Mouse (Mus musculus) heart, embryonic 16.5 days (tissue): ENCODE data around the gene Chst4. TPM values are rescaled to one million over a fixed set of nuclear protein-coding genes. Genes with fewer than 3 reads are reported as not detected.

Source experiments
- ATAC-seq: fragments of 200-750 bp; cut with Nextera tagmentation; replicated peaks from 2 replicates; pipeline ENCODE4 v1.8.0; 2017; ENCODE audit warnings: moderate number of reproducible peaks; ENCODE audit not compliant: insufficient read depth, low FRiP score; ENCODE audit errors: extremely low read depth
- H3K27ac ChIP-seq: fragments of 300-500 bp; sonication (generic); 2 replicates; pipeline ENCODE4 v1.5.1; 2014; ENCODE audit warnings: mild to moderate bottlenecking, low read length, control low read depth, moderate library complexity
- H3K27me3 ChIP-seq: fragments of 300-500 bp; sonication (generic); 2 replicates; pipeline ENCODE4 v1.6.1; 2014; ENCODE audit warnings: low read length, mixed read lengths; ENCODE audit not compliant: control insufficient read depth, insufficient read depth
- H3K36me3 ChIP-seq: fragments of 300-500 bp; sonication (generic); 2 replicates; pipeline ENCODE4 v1.6.1; 2014; ENCODE audit not compliant: control insufficient read depth, insufficient read depth
- H3K4me1 ChIP-seq: fragments of 300-500 bp; sonication (generic); 2 replicates; pipeline ENCODE4 v1.6.1; 2014; ENCODE audit warnings: low read length, mixed read lengths; ENCODE audit not compliant: control insufficient read depth, insufficient read depth
- H3K4me2 ChIP-seq: fragments of 300-500 bp; sonication (generic); 2 replicates; pipeline ENCODE4 v1.6.1; 2014; ENCODE audit warnings: low read depth, mild to moderate bottlenecking, control low read depth, low read length
- H3K4me3 ChIP-seq: fragments of 300-500 bp; sonication (generic); 2 replicates; pipeline ENCODE4 v1.5.1; 2014; ENCODE audit warnings: mild to moderate bottlenecking, control low read depth, low read length
- H3K9ac ChIP-seq: fragments of 300-500 bp; sonication (generic); 2 replicates; pipeline ENCODE4 v1.6.1; 2014; ENCODE audit warnings: low read length, control low read depth
- H3K9me3 ChIP-seq: fragments of 300-500 bp; sonication (generic); replicated peaks from 2 replicates; pipeline ENCODE4 v1.6.1; 2016; ENCODE audit warnings: low read length; ENCODE audit not compliant: control insufficient read depth
- WGBS: fragments of 180-500 bp; shearing (Covaris S2); extraction: QIAGEN DNeasy Blood & Tissue Kit; methylation state at CpG from one replicate; pipeline ENCODE4 v1.1.7; 2014; 5-methylcytosine and 5-hydroxymethylcytosine counted together
- polyA plus RNA-seq: library from polyadenylated mRNA; unstranded; fragments of >200 nt; fragmentation: Nextera tagmentation; extraction: Ambion mirVana; gene quantifications from 2 replicates; pipeline ENCODE4 v1.2.1, GENCODE M21; 2015

The Chst4 gene
- polyA plus RNA-seq, 1 experiment from 2014 or later, result 2.1 TPM

DNA sequence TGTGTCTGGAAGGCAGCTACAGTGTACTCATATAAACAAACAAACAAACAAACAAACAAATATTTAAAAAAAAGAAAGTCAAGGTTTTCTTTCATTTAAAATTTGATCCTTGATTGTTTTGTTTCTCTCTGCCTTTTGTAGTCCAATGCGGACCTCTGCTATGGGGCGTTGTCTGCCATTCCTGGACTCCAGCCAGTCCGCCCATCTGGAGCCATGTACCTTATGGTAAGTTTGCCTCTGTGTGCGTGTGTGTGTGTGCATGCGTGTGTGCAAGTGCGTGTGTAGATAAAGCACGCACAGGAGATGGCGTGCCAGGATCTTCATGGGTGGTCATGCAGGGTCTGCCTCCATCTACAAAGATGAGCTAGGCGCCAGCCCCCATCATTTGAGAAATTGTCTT lies 42.2 kb downstream of the Chst4 start:
- Histone ChIP-seq H3K27me3 (no peaks in the 10 kb centered on the region), H3K27ac (no peak overlapping the region), H3K9ac (no peak overlapping the region), H3K4me3 (no peak overlapping the region), H3K4me1 (no peaks in the 10 kb centered on the region), H3K36me3 (no peaks in the 10 kb centered on the region), H3K9me3 (no peaks in the 10 kb centered on the region), H3K4me2 (no peak overlapping the region)
- WGBS, result 87% methylated on average over 9 of the region's 9 CpGs
- no peak for ATAC-seq

DNA sequence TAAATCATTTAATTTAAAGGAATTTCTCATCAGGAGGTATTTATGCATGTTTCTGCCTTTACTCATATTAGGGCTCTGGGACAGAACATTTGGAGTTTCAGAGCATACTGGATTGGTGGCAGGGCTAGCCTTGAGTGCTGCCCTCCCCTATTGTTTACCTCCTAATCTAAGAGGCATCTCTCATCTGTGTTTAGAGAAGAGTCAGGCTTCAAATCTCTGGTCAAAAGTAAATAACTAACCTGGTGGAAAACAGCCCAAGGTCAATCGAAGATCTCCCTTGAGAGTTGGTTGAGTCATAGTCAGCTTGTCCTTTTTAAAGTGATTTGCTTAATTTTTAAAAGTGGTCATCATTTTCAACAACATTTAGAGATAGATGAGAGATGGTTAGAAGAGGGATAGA lies 46.6 kb downstream of the Chst4 start:
- H3K27me3 ChIP-seq, result no peaks in the 10 kb centered on the region
- no peaks in the 10 kb centered on the region for H3K36me3 ChIP-seq
- 79% methylated on average over 1 of the region's 1 CpGs for WGBS
- H3K9me3 ChIP-seq, result no peaks in the 10 kb centered on the region
- H3K4me3 ChIP-seq, result no peak overlapping the region
- H3K4me1 ChIP-seq, result no peaks in the 10 kb centered on the region
- no peak overlapping the region for H3K9ac ChIP-seq
- H3K4me2 ChIP-seq, result no peak overlapping the region
- no peak for ATAC-seq
- H3K27ac ChIP-seq, result no peak overlapping the region

DNA sequence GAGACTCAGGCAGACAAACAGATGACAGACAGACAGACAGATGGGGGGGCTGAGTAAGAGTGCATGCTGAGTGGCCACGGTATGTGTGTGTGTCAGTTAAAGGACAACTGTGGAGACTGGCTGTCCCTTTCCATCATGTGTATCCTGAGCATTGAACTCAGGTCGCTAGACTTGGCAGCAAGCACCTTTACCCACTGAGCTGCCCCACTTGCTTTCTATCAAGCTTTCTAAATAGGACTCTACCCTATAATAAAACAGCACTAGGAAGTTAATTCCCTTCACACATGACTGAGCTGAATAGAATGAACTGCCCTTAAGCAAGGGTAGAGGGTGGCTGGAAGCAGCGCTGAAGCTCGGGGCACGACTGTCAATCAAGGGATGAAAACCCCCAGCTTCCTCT lies 47.4 kb downstream of the Chst4 start:
- Histone ChIP-seq H3K27me3 (no peaks in the 10 kb centered on the region), H3K4me2 (no peak overlapping the region), H3K4me3 (no peak overlapping the region), H3K36me3 (no peaks in the 10 kb centered on the region), H3K9ac (no peak overlapping the region), H3K4me1 (no peaks in the 10 kb centered on the region), H3K9me3 (no peaks in the 10 kb centered on the region), H3K27ac (no peak overlapping the region)
- ATAC-seq, result no peak
- 73% methylated on average over 5 of the region's 5 CpGs for WGBS

DNA sequence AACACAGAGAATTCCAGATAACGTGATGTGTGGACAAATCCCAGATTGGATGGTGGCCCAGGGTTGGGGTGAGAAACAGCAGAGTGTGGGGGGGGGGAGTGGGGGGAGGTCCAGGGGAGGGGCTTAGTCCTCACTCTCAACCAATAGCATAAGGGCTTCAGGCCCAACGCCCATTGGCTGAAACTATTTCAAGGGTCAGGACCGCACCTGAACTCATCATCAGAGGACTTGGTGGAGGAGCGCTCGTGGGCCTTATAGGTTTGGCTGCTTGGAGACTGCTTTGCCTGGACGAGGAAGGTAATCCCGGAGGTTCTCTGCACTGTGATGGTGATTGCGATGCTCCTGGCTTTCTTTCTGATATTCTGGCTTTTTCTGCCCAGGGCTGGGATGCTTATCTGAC lies 49.3 kb downstream of the Chst4 start, which contains the start of gene Tat:
Gene Tat, plus strand, starts transcription at position 214 of the 400 bp plus-strand sequence.
- no peak for ATAC-seq
- 72% methylated on average over 8 of the region's 8 CpGs for WGBS
- no peaks in the 10 kb centered on the region for H3K4me1 ChIP-seq
- no peaks in the 10 kb centered on the region for H3K36me3 ChIP-seq
- no peak within 1 kb of the TSS for H3K4me3 ChIP-seq
- no peak within 1 kb of the TSS for H3K4me2 ChIP-seq
- H3K27ac ChIP-seq, result no peak within 1 kb of the TSS
- H3K9me3 ChIP-seq, result no peaks in the 10 kb centered on the region
- H3K9ac ChIP-seq, result no peak within 1 kb of the TSS
- H3K27me3 ChIP-seq, result no peaks in the 10 kb centered on the region

DNA sequence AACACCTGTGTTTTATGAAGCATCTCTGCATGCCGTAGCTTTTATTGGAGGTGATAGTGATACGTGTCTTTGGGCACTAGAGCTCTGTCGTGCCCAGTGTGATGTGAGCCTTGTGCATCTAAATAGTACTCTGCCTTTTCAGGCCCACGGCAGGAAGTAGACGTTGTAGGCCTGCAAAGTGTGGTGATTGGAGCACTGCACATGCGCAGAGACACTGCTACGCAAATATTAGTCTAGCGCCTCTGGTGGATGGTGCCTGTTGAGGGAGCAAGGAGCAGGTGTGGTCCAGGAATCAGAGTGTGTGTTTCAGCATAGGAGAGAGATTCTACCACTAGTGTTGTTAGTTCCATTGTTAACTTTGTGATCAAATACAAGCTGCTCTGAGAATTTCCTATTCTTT lies 50.4 kb downstream of the Chst4 start:
- no peak overlapping the region for H3K9ac ChIP-seq
- H3K4me2 ChIP-seq, result no peak overlapping the region
- no peaks in the 10 kb centered on the region for H3K9me3 ChIP-seq
- 86% methylated on average over 8 of the region's 8 CpGs for WGBS
- H3K27ac ChIP-seq, result no peak overlapping the region
- no peak overlapping the region for H3K4me3 ChIP-seq
- H3K4me1 ChIP-seq, result peaks cover 1% of the 10 kb centered on the region; the same call in 1 of the 2 replicates
- no peak for ATAC-seq
- H3K27me3 ChIP-seq, result no peaks in the 10 kb centered on the region
- no peaks in the 10 kb centered on the region for H3K36me3 ChIP-seq

DNA sequence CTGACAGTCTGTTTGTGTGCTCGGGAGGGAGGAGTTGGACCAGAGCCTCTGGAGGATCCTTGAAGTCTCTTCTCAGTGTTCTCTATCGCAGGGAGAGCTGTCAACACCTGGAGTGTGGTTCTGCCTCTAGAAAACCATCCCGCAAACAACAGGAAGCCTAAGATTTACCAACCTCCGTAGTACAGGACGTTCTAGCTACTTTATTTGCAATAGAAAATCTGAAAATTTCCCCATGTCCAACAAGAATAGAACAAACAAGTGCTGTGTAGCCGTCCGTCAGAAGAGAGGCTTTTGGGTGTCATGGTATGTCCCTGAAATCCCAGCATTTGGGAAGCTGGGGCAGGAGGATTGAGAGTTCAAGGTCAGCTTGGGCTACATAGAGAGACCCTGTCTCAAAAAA lies 51.8 kb downstream of the Chst4 start:
- H3K4me2 ChIP-seq, result no peak overlapping the region
- peaks cover 6% of the 10 kb centered on the region for H3K4me1 ChIP-seq
- no peak overlapping the region for H3K27ac ChIP-seq
- no peak overlapping the region for H3K4me3 ChIP-seq
- no peak overlapping the region for H3K9ac ChIP-seq
- WGBS, result 54% methylated on average over 7 of the region's 7 CpGs
- ATAC-seq, result no peak
- no peaks in the 10 kb centered on the region for H3K27me3 ChIP-seq
- H3K36me3 ChIP-seq, result no peaks in the 10 kb centered on the region
- no peaks in the 10 kb centered on the region for H3K9me3 ChIP-seq

DNA sequence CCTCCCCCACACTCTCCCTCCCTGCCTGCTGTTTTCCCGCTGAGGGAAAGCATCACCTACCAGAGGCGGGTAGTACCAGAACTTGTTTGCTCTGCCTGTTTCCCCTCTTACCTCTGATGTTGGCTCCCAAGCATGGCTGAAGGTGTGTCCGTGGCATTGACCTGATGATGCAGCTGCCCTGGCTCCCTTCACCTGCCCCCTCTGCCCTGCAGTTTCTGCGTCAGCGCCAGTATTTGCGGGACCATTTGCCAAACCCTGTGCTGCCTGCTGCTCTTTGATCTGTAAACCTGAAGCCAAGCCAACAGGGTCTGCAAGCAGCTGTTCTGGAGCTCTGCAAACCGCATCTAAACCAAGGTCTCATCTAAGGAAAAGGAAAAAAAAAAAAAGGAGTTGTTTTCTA lies 53.2 kb downstream of the Chst4 start:
- H3K27ac ChIP-seq, result no peak overlapping the region
- WGBS, result 47% methylated on average over 7 of the region's 7 CpGs
- H3K9ac ChIP-seq, result no peak overlapping the region
- no peak overlapping the region for H3K4me2 ChIP-seq
- ATAC-seq, result no peak
- H3K36me3 ChIP-seq, result no peaks in the 10 kb centered on the region
- H3K4me1 ChIP-seq, result peaks cover 6% of the 10 kb centered on the region
- H3K9me3 ChIP-seq, result no peaks in the 10 kb centered on the region
- H3K4me3 ChIP-seq, result no peak overlapping the region
- no peaks in the 10 kb centered on the region for H3K27me3 ChIP-seq

DNA sequence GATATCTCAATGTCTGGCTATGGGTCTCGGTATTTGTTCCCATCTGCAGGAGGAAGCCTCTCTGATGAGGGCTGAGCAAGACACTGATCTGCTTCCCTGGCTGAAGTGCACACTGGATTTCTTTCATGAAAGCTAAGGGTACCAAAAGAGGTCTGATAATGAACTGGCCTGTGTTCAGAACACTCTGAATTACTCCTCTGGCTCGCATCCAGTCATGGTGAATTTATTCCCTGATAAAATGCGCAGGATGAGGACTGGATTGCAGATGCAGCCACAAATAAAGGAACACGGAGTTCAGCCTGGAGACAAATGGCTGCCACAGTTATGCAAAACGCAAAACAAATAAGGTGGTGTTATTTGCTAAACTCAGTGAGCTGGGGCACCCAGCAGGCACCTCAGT lies 55.6 kb downstream of the Chst4 start:
- no peak overlapping the region for H3K4me2 ChIP-seq
- WGBS, result 28% methylated on average over 5 of the region's 5 CpGs
- H3K9me3 ChIP-seq, result no peaks in the 10 kb centered on the region
- no peak overlapping the region for H3K27ac ChIP-seq
- peaks cover 6% of the 10 kb centered on the region for H3K4me1 ChIP-seq
- no peaks in the 10 kb centered on the region for H3K36me3 ChIP-seq
- no peak overlapping the region for H3K9ac ChIP-seq
- no peaks in the 10 kb centered on the region for H3K27me3 ChIP-seq
- no peak for ATAC-seq
- H3K4me3 ChIP-seq, result no peak overlapping the region

DNA sequence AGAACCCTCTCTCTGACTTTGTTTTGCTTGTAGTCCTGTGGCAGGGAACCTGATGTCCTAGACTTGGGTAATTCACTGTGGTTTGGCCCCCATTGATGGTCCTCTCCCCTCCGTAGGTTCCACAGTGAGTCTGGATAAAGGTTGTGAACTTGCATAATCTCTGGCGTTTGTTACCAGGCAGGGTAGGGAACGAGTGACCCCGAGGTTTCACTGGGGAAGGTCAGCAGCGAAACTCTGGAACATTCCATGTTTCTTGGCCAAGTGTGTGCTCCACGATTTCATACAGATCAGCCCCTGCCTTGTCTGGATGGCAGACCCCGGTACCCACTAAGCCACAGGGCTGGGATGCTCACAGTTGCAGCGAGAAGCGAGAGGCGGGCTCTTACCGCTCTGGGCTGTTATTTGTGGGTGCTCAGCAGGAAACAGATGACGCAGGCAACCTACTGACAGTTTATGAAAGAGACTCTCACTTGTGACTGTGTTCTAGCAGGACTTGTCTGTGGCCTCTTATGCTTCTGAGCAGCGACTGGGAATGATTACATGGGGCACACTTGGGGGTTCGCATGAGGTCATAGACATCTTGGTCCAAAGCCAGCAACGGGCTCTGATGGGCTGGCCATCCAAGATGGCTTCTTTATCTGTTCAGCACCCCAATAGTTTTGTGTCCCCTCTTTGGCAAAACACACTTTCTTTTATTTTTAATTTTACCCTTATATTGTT lies 57.0 kb downstream of the Chst4 start:
- Histone ChIP-seq H3K9me3 (no peaks in the 10 kb centered on the region), H3K27me3 (no peaks in the 10 kb centered on the region), H3K36me3 (no peaks in the 10 kb centered on the region), H3K4me2 (no peak overlapping the region), H3K4me1 (peaks cover 6% of the 10 kb centered on the region), H3K27ac (no peak overlapping the region), H3K4me3 (no peak overlapping the region), H3K9ac (no peak overlapping the region)
- 72% methylated on average over 15 of the region's 15 CpGs for WGBS
- no peak for ATAC-seq
